Mouse (Mus musculus): ENCODE results near the gene Rsu1.

DNA sequence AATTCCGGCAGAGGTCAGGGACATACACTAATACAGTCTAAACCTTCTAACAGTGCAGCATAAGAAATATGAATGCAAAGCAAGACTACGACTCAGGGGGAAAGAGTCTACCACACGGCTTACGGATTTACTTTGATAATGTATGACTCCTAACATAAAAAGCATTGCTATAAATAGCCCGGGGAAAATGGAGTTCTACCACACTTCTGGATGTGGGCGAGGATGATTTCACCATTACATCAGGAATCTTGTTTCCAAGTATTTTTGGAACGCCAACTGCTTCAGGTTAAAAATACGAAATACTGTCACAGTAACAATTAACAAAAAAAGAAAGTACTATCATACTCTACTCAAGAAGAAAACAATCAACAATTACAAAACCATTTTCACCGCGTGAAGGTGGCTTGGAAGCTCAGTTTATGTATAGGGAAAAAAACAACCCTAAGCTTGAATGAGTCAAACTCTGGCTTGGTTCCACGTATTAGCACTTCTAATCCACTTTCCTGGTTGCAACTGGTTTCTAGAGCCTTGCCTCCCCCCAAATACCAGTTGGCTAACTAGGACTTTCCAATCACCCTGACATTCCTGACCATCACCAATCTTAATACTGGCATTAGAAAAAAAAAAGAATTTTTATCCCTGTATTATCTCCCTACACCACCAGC, 82.3 kb downstream of the Rsu1 start:
- TF ChIP-seq TAL1 (IDR thresholded peaks at IDR 0.05; ENCODE audit: low read length) (no peak), GATA1 (IDR thresholded peaks at IDR 0.05; ENCODE audit: low read length) (no peak)
